Mouse (Mus musculus) myocyte (in vitro differentiated cells): Measurements from ENCODE around the gene Ctcf.

ENCODE experiments used
- CEBPB ChIP-seq: IDR thresholded peaks from 2 replicates; pipeline ENCODE4 v1.6.1; 2011; ENCODE audit warnings: mild to moderate bottlenecking, moderate library complexity; ENCODE audit not compliant: poor library complexity, insufficient read depth, severe bottlenecking
- E2F4 ChIP-seq: IDR thresholded peaks from one replicate; pipeline ENCODE4 v1.6.1; 2011; ENCODE audit warnings: mild to moderate bottlenecking, control low read depth, moderate library complexity; ENCODE audit not compliant: insufficient read depth
- MAX ChIP-seq: IDR thresholded peaks from one replicate; pipeline ENCODE4 v1.6.1; 2011; ENCODE audit warnings: low read depth, mild to moderate bottlenecking, control low read depth
- MYOG ChIP-seq, 3 experiments: IDR thresholded peaks; one replicate each; pipeline ENCODE4 v1.6.1; 2011; ENCODE audit warnings: control low read depth in 2 of 3, low read depth in 2 of 3, mild to moderate bottlenecking in 2 of 3; ENCODE audit not compliant: insufficient read length in 2 of 3, control insufficient read depth in 1 of 3, insufficient read depth in 1 of 3
- POLR2A ChIP-seq: IDR thresholded peaks from one replicate; pipeline ENCODE4 v1.6.1; 2011; ENCODE audit warnings: low read depth, mild to moderate bottlenecking, control low read depth, moderate library complexity; ENCODE audit not compliant: insufficient read length
- TCF12 ChIP-seq: IDR thresholded peaks from one replicate; pipeline ENCODE4 v1.6.1; 2011; ENCODE audit warnings: mild to moderate bottlenecking, control low read depth; ENCODE audit not compliant: poor library complexity, insufficient read depth, severe bottlenecking
- USF1 ChIP-seq: IDR thresholded peaks from one replicate; pipeline ENCODE4 v1.6.1; 2011; ENCODE audit warnings: low read depth, mild to moderate bottlenecking, control low read depth, moderate library complexity

- TF ChIP-seq POLR2A (no peak), USF1 (no peak), TCF12 (no peak), CEBPB (no peak), MAX (no peak), MYOG (IDR thresholded peaks at IDR 0.05; ENCODE audit: control insufficient read depth in 1 of 3, insufficient read depth in 1 of 3, insufficient read length in 2 of 3, low read depth in 2 of 3) (no peak), E2F4 (no peak)
Observed at GRCm38 (mm10) chr8:105638510-105638909, 2.1 kb downstream of the Ctcf start.
